Mouse (Mus musculus): ENCODE data around the gene Med7. TPM values are rescaled to one million over a fixed set of nuclear protein-coding genes. Genes with fewer than 3 reads are reported as not detected.

Med7 gene
- polyA plus RNA-seq (2014; fragmentation: Illumina TruSeq; extraction: RNeasy Lipid Tissue Mini Kit (QIAGEN cat#74804)) = 187 TPM

GRCm38 (mm10) chr11:46436760-46437458, at the start of gene Med7:
Med7 (plus strand) TSS chr11:46436925.

GRCm38 (mm10) chr11:46389336-46390117, 47.2 kb upstream of the Med7 start, which contains the start of gene Itk:
Itk (minus strand) TSS chr11:46389515.

GRCm38 (mm10) chr11:46396167-46396859, 40.4 kb upstream of the Med7 start, which contains the start of gene Fam71b:
Fam71b (plus strand) TSS chr11:46396559.

GRCm38 (mm10) chr11:46454453-46455045, 17.8 kb downstream of the Med7 start, which contains the start of gene Havcr2:
Havcr2 (plus strand) TSS chr11:46454935.

Other genes starting within 250 kb of the Med7 start
- not detected for gene Fndc9, start 201.4 kb upstream of the Med7 start, polyA plus RNA-seq (2014; fragmentation: Illumina TruSeq; extraction: RNeasy Lipid Tissue Mini Kit (QIAGEN cat#74804))
- gene Cyfip2, start 124.1 kb upstream of the Med7 start, polyA plus RNA-seq (2014; fragmentation: Illumina TruSeq; extraction: RNeasy Lipid Tissue Mini Kit (QIAGEN cat#74804)) = 45.7 TPM
- gene Itk, start 47.4 kb upstream of the Med7 start, polyA plus RNA-seq (2014; fragmentation: Illumina TruSeq; extraction: RNeasy Lipid Tissue Mini Kit (QIAGEN cat#74804)) = 0.68 TPM
- not detected for gene Fam71b, start 40.4 kb upstream of the Med7 start, polyA plus RNA-seq (2014; fragmentation: Illumina TruSeq; extraction: RNeasy Lipid Tissue Mini Kit (QIAGEN cat#74804))
- gene Havcr2, start 18.0 kb downstream of the Med7 start, polyA plus RNA-seq (2014; fragmentation: Illumina TruSeq; extraction: RNeasy Lipid Tissue Mini Kit (QIAGEN cat#74804)) = 2.0 TPM
- not detected for gene Gm12169, start 87.3 kb downstream of the Med7 start, polyA plus RNA-seq (2014; fragmentation: Illumina TruSeq; extraction: RNeasy Lipid Tissue Mini Kit (QIAGEN cat#74804))
- gene BC053393, start 134.6 kb downstream of the Med7 start, polyA plus RNA-seq (2014; fragmentation: Illumina TruSeq; extraction: RNeasy Lipid Tissue Mini Kit (QIAGEN cat#74804)) = not detected
- gene Dppa1, start 192.3 kb downstream of the Med7 start, polyA plus RNA-seq (2014; fragmentation: Illumina TruSeq; extraction: RNeasy Lipid Tissue Mini Kit (QIAGEN cat#74804)) = 0.88 TPM